Mouse (Mus musculus) lung, embryonic 14.5 days (tissue): Measurements from ENCODE around the gene Parm1. TPM values are rescaled to one million over a fixed set of nuclear protein-coding genes. Genes with fewer than 3 reads are reported as not detected.

Experiments
- ATAC-seq: fragments of 200-750 bp; cut with Nextera tagmentation; 2 replicates; pipeline ENCODE4 v1.8.0; 2017; ENCODE audit warnings: mild to moderate bottlenecking, moderate TSS enrichment, moderate library complexity; ENCODE audit not compliant: insufficient read depth
- DNase-seq: peaks from one replicate; pipeline ENCODE4 v3.0.0-alpha.2; 2015
- H3K27ac ChIP-seq: fragments of 300-500 bp; sonication (generic); 2 replicates; pipeline ENCODE4 v1.5.1; 2014; ENCODE audit warnings: low read depth, mild to moderate bottlenecking, moderate library complexity
- H3K27me3 ChIP-seq: fragments of 300-500 bp; sonication (generic); 2 replicates; pipeline ENCODE4 v1.6.1; 2014; ENCODE audit warnings: low read length, control low read depth; ENCODE audit not compliant: insufficient read depth
- H3K36me3 ChIP-seq: fragments of 300-500 bp; sonication (generic); 2 replicates; pipeline ENCODE4 v1.6.1; 2014; ENCODE audit warnings: control low read depth; ENCODE audit not compliant: insufficient read depth
- H3K4me1 ChIP-seq: fragments of 300-500 bp; sonication (generic); 2 replicates; pipeline ENCODE4 v1.6.1; 2014; ENCODE audit warnings: antibody characterized with exemption, control low read depth; ENCODE audit not compliant: insufficient read depth
- H3K4me2 ChIP-seq: fragments of 300-500 bp; sonication (generic); 2 replicates; pipeline ENCODE4 v1.6.1; 2014; ENCODE audit warnings: mild to moderate bottlenecking
- H3K4me3 ChIP-seq: fragments of 300-500 bp; sonication (generic); 2 replicates; pipeline ENCODE4 v1.5.1; 2014; ENCODE audit warnings: low read depth, low read length
- H3K9ac ChIP-seq: fragments of 300-500 bp; sonication (generic); 2 replicates; pipeline ENCODE4 v1.6.1; 2014
- H3K9me3 ChIP-seq: fragments of 300-500 bp; sonication (generic); 2 replicates; pipeline ENCODE4 v1.6.1; 2016; ENCODE audit warnings: low read depth, low read length, control low read depth
- CTCF ChIP-seq: IDR thresholded peaks from 2 replicates; pipeline ENCODE4 v1.5.1; 2016; ENCODE audit warnings: antibody characterized with exemption, low read depth
- WGBS: fragments of 180-500 bp; shearing (Covaris S2); extraction: QIAGEN DNeasy Blood & Tissue Kit; methylation state at CpG from one replicate; pipeline ENCODE4 v1.1.7; 2014; 5-methylcytosine and 5-hydroxymethylcytosine counted together
- polyA plus RNA-seq: library from polyadenylated mRNA; unstranded; fragments of >200 nt; fragmentation: Nextera tagmentation; extraction: Ambion mirVana; gene quantifications from 2 replicates; pipeline ENCODE4 v1.2.1, GENCODE M21; 2014

Gene Parm1
- polyA plus RNA-seq, 1 experiment from 2014 or later, result 7.3 TPM

- H3K4me1 ChIP-seq, result no peaks in the 10 kb centered on the region
- H3K36me3 ChIP-seq, result no peaks in the 10 kb centered on the region
- H3K9me3 ChIP-seq, result no peaks in the 10 kb centered on the region
- DNase-seq (no peak), ATAC-seq (no peak)
- peaks cover 13% of the 10 kb centered on the region; the same call in 1 of the 2 replicates for H3K27me3 ChIP-seq
- no peak overlapping the region for H3K4me2 ChIP-seq
- no peak for TF ChIP-seq CTCF
- H3K27ac ChIP-seq, result no peak overlapping the region
- no peak overlapping the region for H3K9ac ChIP-seq
- no peak overlapping the region for H3K4me3 ChIP-seq
- 49% methylated on average over 7 of the region's 7 CpGs for WGBS
Observed at GRCm38 (mm10) chr5:91603347-91603746, 85.9 kb downstream of the Parm1 start.

GRCm38 (mm10) chr5:91603787-91604439 is 86.5 kb downstream of the Parm1 start:
- WGBS, result 60% methylated on average over 12 of the region's 12 CpGs
- Histone ChIP-seq H3K4me3 (no peak overlapping the region), H3K4me1 (no peaks in the 10 kb centered on the region), H3K9ac (no peak overlapping the region), H3K27me3 (peaks cover 13% of the 10 kb centered on the region; the same call in 1 of the 2 replicates), H3K27ac (no peak overlapping the region), H3K9me3 (no peaks in the 10 kb centered on the region), H3K36me3 (no peaks in the 10 kb centered on the region), H3K4me2 (no peak overlapping the region)
- TF ChIP-seq CTCF, result no peak
- DNase-seq, result no peak
- ATAC-seq, result no peak; the same call in 1 of the 2 replicates

DNA sequence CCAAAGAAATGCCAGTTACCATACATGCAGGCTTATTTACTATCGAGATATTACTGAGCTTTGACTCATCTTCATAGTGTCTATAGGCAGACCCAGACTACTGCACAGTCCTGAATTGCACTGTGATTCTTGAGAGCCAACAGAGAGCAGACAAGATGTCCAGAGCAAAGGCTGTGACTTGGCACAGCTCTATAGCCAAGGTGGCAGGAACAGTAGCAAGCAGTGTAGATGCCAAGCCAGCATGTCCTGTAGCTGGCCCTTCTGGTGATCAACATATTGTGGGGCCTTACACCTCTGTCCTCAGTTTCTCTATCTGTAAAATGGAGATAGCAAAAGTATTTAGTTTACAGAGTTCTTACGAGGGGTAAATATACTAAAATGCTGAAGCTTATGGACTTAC is 89.8 kb downstream of the Parm1 start:
- no peak for ATAC-seq
- no peak overlapping the region for H3K4me3 ChIP-seq
- H3K36me3 ChIP-seq, result no peaks in the 10 kb centered on the region
- no peak overlapping the region for H3K27ac ChIP-seq
- no peak overlapping the region for H3K4me2 ChIP-seq
- no peak for TF ChIP-seq CTCF
- no peaks in the 10 kb centered on the region for H3K9me3 ChIP-seq
- peaks cover 23% of the 10 kb centered on the region; the same call in 1 of the 2 replicates for H3K27me3 ChIP-seq
- no peak overlapping the region for H3K9ac ChIP-seq
- WGBS, result 93% methylated on average over 2 of the region's 2 CpGs
- H3K4me1 ChIP-seq, result no peaks in the 10 kb centered on the region
- no peak for DNase-seq

- peaks cover 25% of the 10 kb centered on the region; the same call in 1 of the 2 replicates for H3K27me3 ChIP-seq
- TF ChIP-seq CTCF, result no peak
- no peak overlapping the region for H3K4me2 ChIP-seq
- H3K4me3 ChIP-seq, result no peak overlapping the region
- H3K27ac ChIP-seq, result no peak overlapping the region
- H3K4me1 ChIP-seq, result no peaks in the 10 kb centered on the region
- 50% methylated on average over 7 of the region's 7 CpGs for WGBS
- peak; percentile 55 for DNase-seq
- H3K9ac ChIP-seq, result no peak overlapping the region
- ATAC-seq, result peak; percentile 74; the same call in 1 of the 2 replicates
- no peaks in the 10 kb centered on the region for H3K36me3 ChIP-seq
- H3K9me3 ChIP-seq, result no peaks in the 10 kb centered on the region
Observed at GRCm38 (mm10) chr5:91607841-91608240, 90.4 kb downstream of the Parm1 start.

DNA sequence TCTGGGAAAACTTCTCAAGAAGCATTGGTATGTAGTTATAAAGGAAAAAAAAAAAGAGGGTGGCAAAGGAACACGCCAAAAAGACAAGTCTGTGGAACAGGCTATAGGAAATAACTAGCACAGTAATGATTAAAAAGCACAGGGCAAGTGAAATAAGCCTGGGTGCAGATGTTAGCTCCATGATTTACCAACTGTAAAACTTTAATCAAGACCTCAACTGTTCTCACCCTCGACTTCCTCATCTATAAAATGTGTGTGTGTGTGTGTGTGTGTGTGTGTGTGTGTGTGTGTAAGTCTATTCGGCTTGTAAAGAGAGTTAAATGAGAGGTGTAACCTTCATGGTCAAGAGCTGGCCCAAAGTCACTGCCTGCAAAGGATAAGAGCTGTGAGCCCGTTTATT is 91.6 kb downstream of the Parm1 start:
- DNase-seq (no peak), ATAC-seq (no peak)
- Histone ChIP-seq H3K27me3 (peaks cover 30% of the 10 kb centered on the region; the same call in 1 of the 2 replicates), H3K27ac (no peak overlapping the region), H3K36me3 (no peaks in the 10 kb centered on the region), H3K9me3 (no peaks in the 10 kb centered on the region), H3K4me3 (no peak overlapping the region), H3K9ac (no peak overlapping the region), H3K4me1 (no peaks in the 10 kb centered on the region), H3K4me2 (no peak overlapping the region)
- WGBS, result 71% methylated on average over 4 of the region's 4 CpGs
- TF ChIP-seq CTCF, result no peak

GRCm38 (mm10) chr5:91609511-91610300 is 92.3 kb downstream of the Parm1 start:
- no peak overlapping the region for H3K4me3 ChIP-seq
- H3K9ac ChIP-seq, result no peak overlapping the region
- no peaks in the 10 kb centered on the region for H3K9me3 ChIP-seq
- WGBS, result 60% methylated on average over 3 of the region's 3 CpGs
- DNase-seq (no peak), ATAC-seq (no peak)
- TF ChIP-seq CTCF, result no peak
- no peaks in the 10 kb centered on the region for H3K36me3 ChIP-seq
- no peak overlapping the region for H3K27ac ChIP-seq
- no peak overlapping the region for H3K4me2 ChIP-seq
- no peaks in the 10 kb centered on the region for H3K4me1 ChIP-seq
- peaks cover 26% of the 10 kb centered on the region; the same call in 1 of the 2 replicates for H3K27me3 ChIP-seq

DNA sequence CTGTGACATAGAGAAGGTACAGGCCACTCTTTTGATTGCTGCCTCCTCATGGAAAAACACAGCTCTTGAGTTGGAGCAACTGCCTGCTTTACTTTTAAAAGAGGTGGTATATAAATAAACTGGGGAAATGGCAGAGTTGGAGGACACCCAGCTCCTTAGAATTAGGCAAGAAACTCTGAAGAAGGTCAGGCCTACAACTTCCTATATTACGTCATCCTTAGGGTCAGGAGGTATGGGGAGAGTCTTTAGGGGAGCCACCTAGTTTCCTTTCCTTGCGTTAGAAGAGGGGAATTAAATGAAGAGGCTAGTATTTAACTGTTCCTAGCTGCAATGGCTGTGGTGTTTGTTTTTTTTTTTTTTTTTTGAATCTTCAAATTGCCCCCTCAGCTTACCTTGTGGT is 93.1 kb downstream of the Parm1 start:
- no peak for DNase-seq
- Histone ChIP-seq H3K27me3 (peaks cover 27% of the 10 kb centered on the region; the same call in 1 of the 2 replicates), H3K9ac (no peak overlapping the region), H3K9me3 (no peaks in the 10 kb centered on the region), H3K4me2 (no peak overlapping the region), H3K4me1 (no peaks in the 10 kb centered on the region), H3K4me3 (no peak overlapping the region), H3K36me3 (no peaks in the 10 kb centered on the region), H3K27ac (no peak overlapping the region)
- no peak for ATAC-seq
- no peak for TF ChIP-seq CTCF
- WGBS, result 85% methylated on average over 2 of the region's 2 CpGs
